Mouse (Mus musculus) adrenal gland, adult 10 weeks (tissue): ENCODE measurements around the gene Man2b2. TPM values are rescaled to one million over a fixed set of nuclear protein-coding genes. Genes with fewer than 3 reads are reported as not detected.

Experiments used
- polyA plus RNA-seq: library from polyadenylated mRNA; stranded (reverse); fragments of 350-450 nt; fragmentation: Illumina TruSeq; extraction: RNeasy Lipid Tissue Mini Kit (QIAGEN cat#74804); gene quantifications from one replicate; pipeline ENCODE4 v1.2.3, GENCODE M21; 2014; ENCODE audit warnings: low read depth, low replicate concordance

Man2b2 gene
- polyA plus RNA-seq: 0.58 TPM

DNA sequence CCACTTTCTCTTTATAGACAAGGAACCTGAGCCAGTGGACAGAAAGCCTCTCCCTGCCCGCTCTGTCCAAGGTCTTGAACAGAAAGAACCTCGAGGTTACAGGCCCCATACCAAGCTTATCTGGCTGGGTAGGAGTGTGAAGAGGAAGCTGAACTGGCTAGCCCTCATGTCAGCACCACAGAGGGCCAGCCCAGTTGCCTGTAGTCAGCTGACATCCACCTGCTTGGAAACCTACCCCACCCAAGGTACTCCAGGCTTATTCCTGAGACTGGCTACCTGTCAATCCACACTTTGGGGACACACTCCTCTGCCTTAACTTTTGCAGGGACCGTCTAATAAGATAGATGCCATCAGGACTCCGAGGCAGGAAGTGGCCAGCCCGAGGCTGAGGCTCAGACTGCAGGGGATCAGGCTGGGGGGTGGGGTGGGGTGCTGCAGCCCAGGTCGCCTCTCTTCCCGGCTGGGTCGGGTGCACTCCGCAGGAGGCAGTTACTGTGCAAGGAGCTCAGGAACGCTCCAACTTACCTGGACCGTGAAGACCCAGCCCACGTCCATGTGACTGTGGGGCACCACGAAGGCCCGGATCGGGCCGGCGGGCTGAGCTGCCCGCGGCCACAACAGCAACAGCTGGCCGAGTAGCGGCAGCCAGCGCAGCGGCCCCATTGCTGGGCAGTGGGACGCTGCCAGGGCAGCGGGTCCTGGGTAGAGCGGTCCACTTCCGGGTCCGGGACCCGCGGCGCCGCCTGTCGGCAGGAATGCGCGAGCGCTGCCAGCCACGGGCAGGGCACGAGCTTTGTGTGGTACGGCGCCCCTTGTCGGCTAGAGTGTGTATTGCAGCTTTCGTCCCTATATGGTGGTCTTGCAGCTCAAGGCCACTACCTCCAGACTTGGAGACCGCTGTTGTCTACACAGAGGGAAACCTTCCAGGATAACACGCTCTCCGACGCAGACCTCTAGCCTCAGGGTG lies at the start of gene Man2b2:
Man2b2 (minus strand) TSS at position 741 of the 967 bp plus-strand sequence.

DNA sequence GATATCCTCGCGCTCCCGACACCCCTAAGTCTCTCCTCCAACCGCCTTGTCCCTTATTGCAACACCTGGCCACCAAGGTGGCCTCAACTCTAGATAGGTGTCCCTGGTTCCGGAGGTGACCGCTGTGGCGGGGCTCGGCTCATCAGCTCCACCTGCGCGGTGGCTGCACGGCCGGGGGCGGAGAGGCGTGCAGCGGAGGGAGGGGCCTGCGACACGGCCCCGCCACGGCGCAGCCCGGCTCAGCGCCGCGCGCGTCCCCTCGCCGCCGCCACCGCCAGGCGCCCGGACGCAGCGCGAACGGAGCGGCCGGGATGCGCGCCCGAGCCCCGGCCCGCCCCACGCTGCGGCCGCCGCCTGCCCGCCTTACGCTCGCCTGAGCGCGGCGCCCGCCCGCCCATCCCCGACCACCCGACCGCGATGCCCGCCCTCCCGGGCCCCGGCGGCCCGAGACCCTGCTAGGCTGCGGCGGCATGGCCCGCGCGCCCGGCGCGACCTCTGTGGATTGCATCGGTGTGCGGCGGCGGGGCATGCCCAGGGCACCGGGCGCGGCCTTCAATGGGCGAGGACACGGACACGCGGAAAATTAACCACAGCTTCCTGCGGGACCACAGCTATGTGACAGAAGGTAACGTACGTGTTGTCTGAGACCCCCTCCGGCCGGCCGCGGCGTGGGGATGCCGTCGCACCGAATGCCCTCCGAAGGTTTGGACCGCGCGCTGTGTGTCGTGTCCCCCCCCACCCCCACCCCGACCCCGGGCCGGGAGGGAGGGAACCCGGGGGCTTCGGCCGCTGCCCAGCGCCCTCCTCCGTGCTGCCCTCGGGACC lies 38.0 kb upstream of the Man2b2 start, which contains the start of gene Ppp2r2c:
Ppp2r2c (plus strand) TSS at position 248 of the 825 bp plus-strand sequence.

DNA sequence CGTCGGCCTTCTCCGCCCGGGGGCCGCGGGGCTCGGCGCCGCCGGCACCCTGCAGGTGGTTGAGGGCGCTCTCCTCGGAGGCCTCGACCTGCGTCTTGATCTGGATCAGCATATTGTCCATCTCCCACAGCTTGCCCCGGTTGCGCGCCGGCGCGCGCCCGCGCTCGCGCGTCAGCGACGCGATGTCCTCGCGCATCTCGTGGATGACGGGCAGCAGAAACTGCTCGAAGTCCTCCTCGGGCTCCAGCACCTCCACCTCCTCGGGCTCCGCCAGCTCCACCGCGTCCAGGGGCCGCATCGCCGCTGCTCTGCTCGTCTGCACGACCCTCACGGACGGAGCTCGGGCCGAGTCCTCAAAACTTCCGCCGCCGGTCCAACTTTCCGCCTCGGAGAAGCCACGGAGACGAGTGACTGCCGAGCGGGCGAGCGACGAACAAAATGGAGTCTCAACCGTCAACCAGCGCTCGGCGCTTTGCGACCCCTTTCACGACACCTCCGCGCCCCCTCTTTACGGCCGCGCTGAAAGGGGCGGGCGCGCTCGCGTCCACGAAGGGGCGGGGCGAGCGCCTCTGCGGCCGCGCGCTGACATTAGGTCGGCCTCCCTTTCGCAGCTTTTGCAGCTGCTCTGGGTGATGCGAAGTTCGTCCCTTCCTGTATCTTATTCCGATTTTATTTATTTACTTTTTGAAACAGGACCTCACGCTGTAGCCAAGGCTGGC lies 34.0 kb downstream of the Man2b2 start, which contains the start of gene Mrfap1:
Mrfap1 (minus strand) TSS at position 477 of the 719 bp plus-strand sequence.

Other genes with a start within 250 kb of the Man2b2 start
- 32.3 TPM for gene Tbc1d14, start 237.4 kb downstream of the Man2b2 start, polyA plus RNA-seq
- 83.7 TPM for gene D5Ertd579e, start 134.6 kb downstream of the Man2b2 start, polyA plus RNA-seq
- 38.1 TPM for gene Bloc1s4, start 82.0 kb downstream of the Man2b2 start, polyA plus RNA-seq
- gene Mrfap1, start 33.9 kb downstream of the Man2b2 start, polyA plus RNA-seq: 1,118 TPM
- 3.5 TPM for gene Ppp2r2c, start 37.9 kb upstream of the Man2b2 start, polyA plus RNA-seq
- 6.4 TPM for gene Wfs1, start 158.6 kb upstream of the Man2b2 start, polyA plus RNA-seq